Mouse (Mus musculus): ENCODE measurements around the gene Cdca3. TPM values are rescaled to one million over a fixed set of nuclear protein-coding genes. Genes with fewer than 3 reads are reported as not detected.
"Not testable (repeated sequence)": the region's sequence is repeated elsewhere in the genome, so short reads cannot be mapped to it uniquely, and the experiment has no call there.

Gene Cdca3
- total RNA-seq, 2 experiments from 2014 or later: 50.6 to 58.6 TPM

DNA sequence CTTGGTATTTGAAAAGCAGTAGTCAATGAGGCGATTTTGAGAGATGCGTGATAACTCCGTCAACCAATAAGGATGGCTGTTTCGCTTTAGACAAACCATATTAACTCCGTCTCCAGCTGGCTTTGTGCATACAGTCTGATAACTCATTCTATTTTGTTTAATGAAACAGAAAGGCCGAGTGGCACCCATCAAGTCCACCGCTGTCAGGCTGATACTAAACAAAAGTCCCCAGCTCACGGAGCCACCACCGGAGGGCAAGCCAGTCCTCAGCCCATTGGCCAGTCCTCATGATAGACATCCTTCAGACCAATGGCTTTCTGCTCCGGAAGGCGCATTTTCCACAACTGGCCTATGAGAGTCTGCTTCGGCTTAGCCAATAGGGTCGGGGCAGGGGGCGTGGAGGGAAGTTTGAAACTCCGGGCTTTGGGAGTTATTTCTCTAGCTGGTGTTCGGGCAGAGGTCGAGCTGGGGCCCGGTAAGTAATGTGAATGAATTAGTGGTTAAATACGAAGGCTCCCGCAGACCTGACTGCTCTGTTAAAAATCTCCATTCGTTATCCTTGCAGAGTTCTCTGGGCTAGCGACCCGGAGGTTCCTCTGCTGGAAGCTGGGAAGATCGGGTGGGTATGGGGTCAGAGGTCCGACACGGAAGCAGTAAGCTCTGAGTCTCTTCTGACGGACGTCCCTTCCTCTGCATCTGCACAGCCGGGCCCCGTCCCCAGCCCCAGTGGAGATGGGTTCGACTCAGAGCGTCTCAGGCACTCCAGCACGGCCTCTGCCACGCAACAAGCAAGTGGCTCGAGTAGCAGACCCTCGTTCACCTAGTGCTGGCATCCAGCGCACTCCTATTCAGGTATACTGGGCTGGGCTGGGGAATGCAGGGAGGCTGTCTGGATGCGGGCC, 703 bp downstream of the Cdca3 start:
- peak; percentile 64 to 84 for DNase-seq (ENCODE audit: low spot score in 2 of 2)

DNA sequence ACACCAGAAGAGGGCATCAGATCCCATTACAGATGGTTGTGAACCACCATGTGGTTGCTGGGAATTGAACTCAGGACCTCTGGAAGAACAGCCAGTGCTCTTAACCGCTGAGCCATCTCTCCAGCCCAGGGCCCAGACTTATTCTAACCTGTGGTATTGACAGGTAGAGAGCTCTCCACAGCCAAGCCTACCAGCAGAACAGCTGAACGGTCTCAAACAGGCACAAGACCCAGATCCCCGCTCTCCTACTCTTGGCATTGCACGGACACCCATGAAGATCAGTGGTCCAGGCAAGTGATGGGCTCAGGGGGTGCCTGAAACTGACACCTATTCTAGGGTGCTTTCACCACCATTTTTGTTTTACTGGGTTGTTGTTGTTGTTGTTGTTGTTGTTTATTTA, 1.9 kb downstream of the Cdca3 start:
- DNase-seq (ENCODE audit: low spot score in 2 of 2): not testable (repeated sequence)

- DNase-seq (ENCODE audit: low spot score in 2 of 2): no peak
Measured at GRCm38 (mm10) chr6:124831649-124832048, 2.3 kb downstream of the Cdca3 start.

GRCm38 (mm10) chr6:124834512-124835081, 5.2 kb downstream of the Cdca3 start:
- no peak for DNase-seq (ENCODE audit: low spot score in 2 of 2)

- no peak for DNase-seq (ENCODE audit: low spot score in 2 of 2)
Measured at GRCm38 (mm10) chr6:124835531-124835930, 6.2 kb downstream of the Cdca3 start.

- DNase-seq (ENCODE audit: low spot score in 2 of 2): no peak
Measured at GRCm38 (mm10) chr6:124836411-124836810, 7.1 kb downstream of the Cdca3 start.

GRCm38 (mm10) chr6:124839805-124840204, 10.5 kb downstream of the Cdca3 start:
- no peak for DNase-seq (ENCODE audit: low spot score in 2 of 2)

DNA sequence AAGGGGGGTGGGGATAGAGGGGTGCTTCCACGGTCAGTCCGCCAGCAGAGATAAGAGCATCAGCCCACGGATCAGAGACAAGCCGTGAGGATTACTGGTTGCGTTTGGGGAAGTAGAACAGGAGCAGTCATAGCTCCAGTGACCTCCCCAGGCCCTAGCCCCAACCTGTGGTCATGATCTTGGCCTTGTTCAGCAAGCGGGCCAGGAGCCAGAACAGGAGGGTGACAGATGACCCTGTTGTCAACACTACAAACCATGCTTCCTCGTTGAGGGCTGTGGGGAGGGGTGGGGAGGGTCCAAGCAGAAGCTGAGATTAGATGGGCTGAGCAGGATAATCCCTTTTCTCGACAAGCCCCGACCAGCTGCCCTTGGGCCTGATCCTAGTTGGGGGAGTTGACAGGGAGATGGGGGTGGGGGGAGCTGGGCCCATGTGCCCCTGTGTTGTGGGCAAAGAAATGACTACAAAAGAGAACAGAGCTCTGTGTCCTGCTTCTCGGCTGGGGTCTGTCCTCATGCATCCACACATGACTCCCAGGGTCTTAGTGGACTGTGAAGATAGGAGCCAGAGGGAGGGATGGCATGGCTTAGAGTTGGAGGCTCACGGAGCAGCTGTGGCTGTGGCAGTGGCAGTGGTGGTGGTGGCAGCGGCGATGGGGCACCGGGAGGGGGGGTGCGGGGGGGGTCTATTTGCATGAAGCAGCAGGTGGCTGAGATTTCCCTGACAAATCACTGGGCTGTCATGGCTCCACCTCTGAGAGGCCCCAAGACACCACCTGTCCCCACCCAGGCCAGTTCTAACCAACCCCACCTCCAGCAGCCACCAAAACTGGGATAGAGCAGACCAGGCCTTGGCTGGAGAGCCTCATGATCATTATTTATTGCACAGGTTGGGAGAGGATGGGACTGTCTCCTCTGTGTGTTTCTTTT, 11.2 kb downstream of the Cdca3 start, which contains the start of gene Gnb3:
Gene Gnb3, minus strand, starts transcription at position 35 of the 927 bp plus-strand sequence.
- no peak for DNase-seq (ENCODE audit: low spot score in 2 of 2)

GRCm38 (mm10) chr6:124847305-124847704, 18.0 kb downstream of the Cdca3 start:
- peak; percentile 76 to 85 for DNase-seq (ENCODE audit: low spot score in 2 of 2)

GRCm38 (mm10) chr6:124850535-124850934, 21.2 kb downstream of the Cdca3 start:
- no peak for DNase-seq (ENCODE audit: low spot score in 2 of 2)

DNA sequence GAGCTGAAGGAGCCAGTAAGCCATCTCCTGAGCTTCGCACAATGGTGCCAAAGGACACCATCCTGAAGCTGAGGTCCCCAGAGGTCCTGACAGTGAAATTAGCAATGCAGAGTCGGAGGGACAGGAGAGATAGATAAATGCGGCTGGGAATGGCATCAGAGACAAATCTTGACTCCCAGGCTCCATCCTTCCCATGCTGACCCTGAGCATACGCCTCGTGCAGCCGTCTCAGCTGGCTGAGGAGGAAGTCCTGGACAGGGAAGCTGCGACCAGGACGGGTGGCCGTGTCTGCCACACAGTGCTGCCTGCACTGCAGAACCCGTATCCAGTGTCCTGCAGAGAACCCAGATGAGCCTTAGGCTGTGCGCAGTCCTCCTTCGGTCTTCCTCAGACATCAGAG, 25.3 kb downstream of the Cdca3 start:
- DNase-seq (ENCODE audit: low spot score in 2 of 2): no peak

DNA sequence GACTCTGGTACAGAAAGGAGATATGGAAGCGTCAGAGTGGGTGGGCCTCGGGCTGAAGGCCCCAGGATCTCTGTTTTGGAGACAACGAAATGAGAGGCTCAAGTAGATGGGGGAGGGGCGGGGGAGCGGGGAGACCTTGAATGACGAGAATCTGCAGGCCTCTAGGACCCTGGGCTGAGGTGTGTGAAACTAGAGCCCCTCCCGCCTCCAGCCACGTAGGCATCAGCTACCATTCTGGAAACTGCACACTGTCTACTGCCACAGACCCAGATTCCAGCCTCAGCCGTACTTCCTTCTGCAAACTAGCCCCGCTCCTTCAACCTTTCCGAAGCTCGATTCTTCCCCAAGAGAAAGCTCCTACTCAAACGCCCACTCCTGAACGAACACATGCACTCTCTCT, 27.0 kb downstream of the Cdca3 start:
- DNase-seq (ENCODE audit: low spot score in 2 of 2): no peak

- peak; percentile 65 to 67 for DNase-seq (ENCODE audit: low spot score in 2 of 2)
Measured at GRCm38 (mm10) chr6:124856916-124857839, 27.8 kb downstream of the Cdca3 start, which contains the start of gene P3h3. P3h3 (minus strand) TSS chr6:124857752.

- no peak for DNase-seq (ENCODE audit: low spot score in 2 of 2)
Measured at GRCm38 (mm10) chr6:124857840-124858530, 28.6 kb downstream of the Cdca3 start.

- no peak for DNase-seq (ENCODE audit: low spot score in 2 of 2)
Measured at GRCm38 (mm10) chr6:124858561-124859318, 29.4 kb downstream of the Cdca3 start.

DNA sequence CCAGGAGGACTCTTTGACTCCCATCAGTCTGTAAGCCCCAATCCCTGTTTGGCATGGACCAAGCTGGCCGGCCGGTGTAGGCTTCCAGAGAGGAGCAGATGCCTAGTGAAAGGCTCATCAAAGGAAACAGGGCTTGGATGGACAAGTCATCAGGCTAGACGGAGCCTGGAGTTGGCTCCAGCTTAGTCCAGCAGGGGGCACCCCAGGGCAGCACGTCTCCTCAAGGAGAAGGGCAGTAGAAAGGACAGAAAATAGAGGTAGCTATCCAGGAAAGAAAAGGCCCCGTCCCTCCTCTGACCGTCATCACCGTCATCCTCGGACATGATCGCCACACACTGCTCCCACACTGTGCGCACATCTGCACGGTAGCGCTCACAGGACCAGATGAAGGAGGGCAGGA, 30.4 kb downstream of the Cdca3 start:
- DNase-seq (ENCODE audit: low spot score in 2 of 2): peak; percentile 81 to 87

DNA sequence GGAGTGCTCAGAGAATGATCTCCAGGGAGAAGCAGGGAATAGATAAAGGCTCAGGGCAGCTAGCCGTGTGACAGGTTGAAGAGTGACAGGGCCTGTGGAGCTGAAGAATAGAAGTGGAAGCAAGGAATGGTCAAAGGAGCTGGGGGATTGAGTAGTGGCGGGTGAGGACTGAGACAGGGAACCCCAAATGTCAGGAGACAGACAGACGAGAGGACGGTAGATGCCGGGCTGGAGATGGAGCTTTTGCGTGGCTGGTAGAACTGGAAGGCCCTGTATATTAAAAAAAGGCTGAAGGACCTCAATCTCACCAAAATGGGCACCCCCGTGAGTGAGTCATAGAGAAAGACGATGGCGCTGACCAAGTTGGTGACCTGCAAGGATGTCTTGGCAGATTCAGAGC, 31.2 kb downstream of the Cdca3 start:
- DNase-seq (ENCODE audit: low spot score in 2 of 2): no peak

DNA sequence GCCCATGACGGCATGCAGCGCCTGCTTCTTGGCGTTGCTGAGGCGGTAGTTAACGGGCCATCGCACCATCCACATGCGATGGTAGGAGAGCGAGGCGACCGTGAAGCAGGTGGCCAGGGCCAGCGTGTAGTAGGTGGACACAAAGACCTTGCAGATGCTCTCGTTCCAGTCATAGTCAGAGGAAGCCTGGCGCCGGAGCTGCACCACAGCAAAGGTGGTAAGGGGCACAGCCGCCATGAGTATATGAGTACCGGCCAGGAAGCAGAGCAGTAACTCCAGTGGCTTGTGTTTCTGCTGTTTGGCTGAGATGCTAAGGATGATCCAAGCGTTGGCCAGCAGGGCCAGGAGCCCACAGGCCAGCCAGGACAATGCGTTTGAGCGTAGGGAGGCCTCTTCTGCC, 31.9 kb downstream of the Cdca3 start:
- no peak for DNase-seq (ENCODE audit: low spot score in 2 of 2)

- no peak for DNase-seq (ENCODE audit: low spot score in 2 of 2)
Measured at GRCm38 (mm10) chr6:124861802-124862201, 32.5 kb downstream of the Cdca3 start.
